Comparison of ENCODE assay signal across 9 mouse cellular contexts in genomic region chr7:6940761-6941231, GRCm38 (mm10). TPM values are rescaled to one million over a fixed set of nuclear protein-coding genes. Genes with fewer than 3 reads are reported as not detected.
A peak's percentile ranks its signal among the peaks of the same experiment; 100 is the strongest.
DNase-seq lines count a peak whose midpoint lies in the region; ATAC-seq lines count a peak whose summit lies in the region.
"Had no signal": no experiment of that assay in that cellular context is flagged by ENCODE, and none has a peak within 500 bp of the region (broad histone marks: within the 10 kb centered on the region; RNA-seq: fewer than 3 reads in every experiment).

No protein-coding gene starts in this region.

- H3K4me3 ChIP-seq in lung, embryonic 15.5 days = peak overlapping the region; percentile 14; the same call in 1 of the 2 replicates
- no peak overlapping the region for H3K4me3 ChIP-seq in forebrain, embryonic 14.5 days (ENCODE audit: low read depth, low read length)
- H3K4me3 ChIP-seq in limb, embryonic 11.5 days (ENCODE audit: low read depth, low read length) = no peak overlapping the region
- H3K4me3 ChIP-seq in neural tube, embryonic 11.5 days (ENCODE audit: low read depth, low read length) = no peak overlapping the region

- DNase-seq in lung, postnatal 10 days = no peak
- DNase-seq in forebrain, embryonic 14.5 days (ENCODE audit: low spot score) = peak; percentile 54
- DNase-seq in limb, embryonic 11.5 days (ENCODE audit: low spot score) = peak; percentile 58
- DNase-seq in neural tube, embryonic 11.5 days (ENCODE audit: low spot score) = peak; percentile 72
- DNase-seq in urinary bladder, postnatal 14 days (ENCODE audit: low spot score) = no peak
- no peak for DNase-seq in gastrocnemius, postnatal 25 days

- no peak overlapping the region for H3K9ac ChIP-seq in lung, embryonic 15.5 days
- no peak overlapping the region for H3K9ac ChIP-seq in forebrain, embryonic 14.5 days (ENCODE audit: low read length)
- H3K9ac ChIP-seq in limb, embryonic 11.5 days (ENCODE audit: low read length) = no peak overlapping the region
- no peak overlapping the region for H3K9ac ChIP-seq in neural tube, embryonic 11.5 days (ENCODE audit: low read length)

- H3K9me3 ChIP-seq in lung, embryonic 15.5 days = no peaks in the 10 kb centered on the region
- H3K9me3 ChIP-seq in forebrain, embryonic 14.5 days (replicated peaks; ENCODE audit: control insufficient read depth, low read length) = 0 out of 2 replicates have a peak, but pooled peaks cover 2% of the 10 kb centered on the region
- no peaks in the 10 kb centered on the region for H3K9me3 ChIP-seq in limb, embryonic 11.5 days (ENCODE audit: control insufficient read depth, low read length)
- H3K9me3 ChIP-seq in neural tube, embryonic 11.5 days (ENCODE audit: control insufficient read depth, low read length) = no peaks in the 10 kb centered on the region

- H3K27ac ChIP-seq in lung, embryonic 15.5 days = no peak overlapping the region
- no peak overlapping the region for H3K27ac ChIP-seq in forebrain, embryonic 14.5 days (ENCODE audit: low read depth, low read length)
- no peak overlapping the region for H3K27ac ChIP-seq in limb, embryonic 11.5 days (replicated peaks; ENCODE audit: low read depth, low read length)
- no peak overlapping the region for H3K27ac ChIP-seq in neural tube, embryonic 11.5 days (ENCODE audit: low read depth, low read length)

- peak overlapping the region; percentile 40 for H3K4me2 ChIP-seq in lung, embryonic 15.5 days
- peak overlapping the region; percentile 29; the same call in 1 of the 2 replicates for H3K4me2 ChIP-seq in forebrain, embryonic 14.5 days (ENCODE audit: low read length)
- H3K4me2 ChIP-seq in limb, embryonic 11.5 days (ENCODE audit: low read depth, severe bottlenecking) = 0 out of 2 replicates have a peak overlapping the region, but pooled peaks have one; percentile 7
- no peak overlapping the region; the same call in 1 of the 2 replicates for H3K4me2 ChIP-seq in neural tube, embryonic 11.5 days (ENCODE audit: low read depth)

- ATAC-seq in lung, embryonic 15.5 days (ENCODE audit: borderline replicate concordance, extremely low read depth, low FRiP score, low TSS enrichment) = no peak; the same call in 1 of the 2 replicates
- peak; percentile 66 for ATAC-seq in activated CD4-positive, CD25-positive, alpha-beta regulatory T cell, adult 4 months
- peak; percentile 71 for ATAC-seq in forebrain, embryonic 14.5 days
- ATAC-seq in limb, embryonic 11.5 days (ENCODE audit: insufficient number of reproducible peaks, low FRiP score, low TSS enrichment, low read depth) = peak; percentile 67; the same call in 1 of the 2 replicates
- peak; percentile 76 for ATAC-seq in neural tube, embryonic 11.5 days (ENCODE audit: insufficient read depth, low FRiP score, low TSS enrichment)

- no peaks in the 10 kb centered on the region for H3K4me1 ChIP-seq in lung, embryonic 15.5 days
- no peaks in the 10 kb centered on the region for H3K4me1 ChIP-seq in forebrain, embryonic 14.5 days (ENCODE audit: control insufficient read depth, insufficient read depth, low read length)
- H3K4me1 ChIP-seq in limb, embryonic 11.5 days (ENCODE audit: control insufficient read depth, insufficient read depth, low read length) = no peaks in the 10 kb centered on the region
- no peaks in the 10 kb centered on the region for H3K4me1 ChIP-seq in neural tube, embryonic 11.5 days (ENCODE audit: control insufficient read depth, insufficient read depth, low read length)

- no peaks in the 10 kb centered on the region for H3K36me3 ChIP-seq in lung, embryonic 15.5 days
- no peaks in the 10 kb centered on the region for H3K36me3 ChIP-seq in forebrain, embryonic 14.5 days (ENCODE audit: control insufficient read depth, insufficient read depth, low read length)
- H3K36me3 ChIP-seq in limb, embryonic 11.5 days (ENCODE audit: control insufficient read depth, insufficient read depth, low read length) = no peaks in the 10 kb centered on the region
- no peaks in the 10 kb centered on the region for H3K36me3 ChIP-seq in neural tube, embryonic 11.5 days (ENCODE audit: control insufficient read depth, insufficient read depth, low read length)

- 23% methylated on average over 16 of the region's 16 CpGs for WGBS in lung, embryonic 15.5 days
- WGBS in forebrain, embryonic 14.5 days = 15% methylated on average over 16 of the region's 16 CpGs
- WGBS in limb, embryonic 11.5 days = 23% methylated on average over 16 of the region's 16 CpGs
- whole genome bisulfite sequencing in neural tube, embryonic 11.5 days = 28% methylated on average over 16 of the region's 16 CpGs

- H3K27me3 ChIP-seq in lung, embryonic 15.5 days = no peaks in the 10 kb centered on the region
- H3K27me3 ChIP-seq in forebrain, embryonic 14.5 days (replicated peaks; ENCODE audit: control insufficient read depth, insufficient read depth, low read length) = no peaks in the 10 kb centered on the region
- H3K27me3 ChIP-seq in limb, embryonic 11.5 days (ENCODE audit: control insufficient read depth, insufficient read depth, low read length) = no peaks in the 10 kb centered on the region
- no peaks in the 10 kb centered on the region for H3K27me3 ChIP-seq in neural tube, embryonic 11.5 days (ENCODE audit: control insufficient read depth, insufficient read depth, low read length)

RNA-seq across cellular contexts. Expression of gene Aurkc, which starts 54.3 kb away (rescaled TPM):
- polyA plus RNA-seq in lung, embryonic 15.5 days (2015; fragmentation: Nextera tagmentation; extraction: Ambion mirVana) = not detected in 2 replicates
- polyA plus RNA-seq in activated CD4-positive, CD25-positive, alpha-beta regulatory T cell, adult 4 months (2017; shearing (Covaris generic)) = not detected
- polyA plus RNA-seq in forebrain, embryonic 14.5 days (2014; fragmentation: Nextera tagmentation; extraction: Ambion mirVana) = not detected in 2 replicates
- polyA plus RNA-seq in limb, embryonic 11.5 days (2014; fragmentation: Nextera tagmentation; extraction: Ambion mirVana) = not detected in 2 replicates
- polyA plus RNA-seq in neural tube, embryonic 11.5 days (2014; fragmentation: Nextera tagmentation; extraction: Ambion mirVana) = 0.24 TPM in 1 of 2 replicates, not detected in the other
- total RNA-seq in gastrocnemius, postnatal 25 days (2021) = not detected
- total RNA-seq: heart, postnatal 14 days had no signal

Comparison
In these comparisons a context has a peak if more than half of its experiments do, and no peak if none do; other contexts are left out.
1. DNase-seq: peak in forebrain, embryonic 14.5 days (single experiment), limb, embryonic 11.5 days (single experiment) and neural tube, embryonic 11.5 days (single experiment); none in lung, postnatal 10 days (single experiment), urinary bladder, postnatal 14 days (single experiment) and gastrocnemius, postnatal 25 days (single experiment).